Mouse (Mus musculus) G1E (cell line): ENCODE measurements around the gene Phlda3.
A peak's percentile ranks its signal among the peaks of the same experiment; 100 is the strongest.

ENCODE experiments used
- CTCF ChIP-seq: IDR thresholded peaks from 2 replicates; pipeline ENCODE4 v1.5.1; 2012; ENCODE audit warnings: low read depth, low read length, inconsistent platforms, mixed read lengths
- GATA1 ChIP-seq: IDR thresholded peaks from 2 replicates; pipeline ENCODE4 v1.6.1; 2012; ENCODE audit warnings: borderline replicate concordance, low read length, inconsistent platforms, mixed read lengths
- GATA2 ChIP-seq: IDR thresholded peaks from 2 replicates; pipeline ENCODE4 v1.6.1; 2012; ENCODE audit warnings: low read depth, low read length, inconsistent platforms, borderline replicate concordance
- TAL1 ChIP-seq: conservative IDR thresholded peaks from 2 replicates; pipeline ENCODE4 v1.6.1; 2012; ENCODE audit warnings: low read depth, low read length, inconsistent platforms, mixed read lengths

GRCm38 (mm10) chr1:135761728-135762127 is 4.2 kb upstream of the Phlda3 start:
- TF ChIP-seq GATA2, result no peak
- peak; percentile 39 for TF ChIP-seq TAL1
- TF ChIP-seq CTCF, result no peak
- TF ChIP-seq GATA1, result no peak
